Mouse (Mus musculus): Measurements from ENCODE around the gene Emilin1.

Gene Emilin1

GRCm38 (mm10) chr5:30913060-30913841, at the start of gene Emilin1:
Gene Emilin1 (plus strand): TSS chr5:30913402.
- Histone ChIP-seq H3K9me3 (ENCODE audit: low read length) (no peaks in the 10 kb centered on the region), H3K36me3 (ENCODE audit: insufficient read depth, low read length) (no peaks in the 10 kb centered on the region), H3K4me3 (replicated peaks; ENCODE audit: low read length) (peak within 1 kb of the TSS; percentile 69), H3K27me3 (ENCODE audit: insufficient read depth, low read length) (0 out of 2 replicates have a peak, but pooled peaks cover 4% of the 10 kb centered on the region), H3K4me1 (replicated peaks; ENCODE audit: low read depth, low read length) (peaks cover 74% of the 10 kb centered on the region)
- TF ChIP-seq POU5F1 (IDR thresholded peaks at IDR 0.05; ENCODE audit: borderline replicate concordance, low read length) (no peak), CTCF (conservative IDR thresholded peaks at IDR 0.05; ENCODE audit: low read length) (no peak), NANOG (IDR thresholded peaks at IDR 0.05; ENCODE audit: borderline replicate concordance, low read length) (no peak)

GRCm38 (mm10) chr5:30863852-30864251, 49.4 kb upstream of the Emilin1 start:
- TF ChIP-seq POU5F1 (IDR thresholded peaks at IDR 0.05; ENCODE audit: borderline replicate concordance, low read length), result no peak
- no peak for TF ChIP-seq CTCF (conservative IDR thresholded peaks at IDR 0.05; ENCODE audit: low read length)
- TF ChIP-seq NANOG (IDR thresholded peaks at IDR 0.05; ENCODE audit: borderline replicate concordance, low read length), result no peak
- H3K36me3 ChIP-seq (ENCODE audit: insufficient read depth, low read length), result no peaks in the 10 kb centered on the region
- H3K9me3 ChIP-seq (ENCODE audit: low read length), result no peaks in the 10 kb centered on the region
- peak overlapping the region; percentile 30; the same call in 1 of the 2 replicates for H3K4me3 ChIP-seq (replicated peaks; ENCODE audit: low read length)
- peaks cover 12% of the 10 kb centered on the region for H3K27me3 ChIP-seq (ENCODE audit: insufficient read depth, low read length)
- H3K4me1 ChIP-seq (replicated peaks; ENCODE audit: low read depth, low read length), result peaks cover 38% of the 10 kb centered on the region

GRCm38 (mm10) chr5:30864322-30864721, 48.9 kb upstream of the Emilin1 start:
- Histone ChIP-seq H3K9me3 (ENCODE audit: low read length) (no peaks in the 10 kb centered on the region), H3K36me3 (ENCODE audit: insufficient read depth, low read length) (no peaks in the 10 kb centered on the region), H3K4me3 (replicated peaks; ENCODE audit: low read length) (peak overlapping the region; percentile 30), H3K4me1 (replicated peaks; ENCODE audit: low read depth, low read length) (peaks cover 38% of the 10 kb centered on the region), H3K27me3 (ENCODE audit: insufficient read depth, low read length) (peaks cover 12% of the 10 kb centered on the region)
- TF ChIP-seq NANOG (IDR thresholded peaks at IDR 0.05; ENCODE audit: borderline replicate concordance, low read length) (no peak), POU5F1 (IDR thresholded peaks at IDR 0.05; ENCODE audit: borderline replicate concordance, low read length) (no peak), CTCF (conservative IDR thresholded peaks at IDR 0.05; ENCODE audit: low read length) (no peak)

- H3K36me3 ChIP-seq (ENCODE audit: insufficient read depth, low read length), result peaks cover 16% of the 10 kb centered on the region
These were observed 46.3 kb upstream of the Emilin1 start for GRCm38 (mm10) chr5:30866871-30867270.

GRCm38 (mm10) chr5:30867712-30868111, 45.5 kb upstream of the Emilin1 start, which contains the start of gene Tmem214:
Gene Tmem214 (plus strand): TSS chr5:30868012.
- Histone ChIP-seq H3K9me3 (ENCODE audit: low read length) (no peaks in the 10 kb centered on the region), H3K4me1 (replicated peaks; ENCODE audit: low read depth, low read length) (peaks cover 65% of the 10 kb centered on the region), H3K27me3 (ENCODE audit: insufficient read depth, low read length) (peaks cover 12% of the 10 kb centered on the region; the same call in 1 of the 2 replicates), H3K4me3 (replicated peaks; ENCODE audit: low read length) (peak within 1 kb of the TSS; percentile 92; the same call in 1 of the 2 replicates), H3K36me3 (ENCODE audit: insufficient read depth, low read length) (peaks cover 24% of the 10 kb centered on the region)
- TF ChIP-seq NANOG (IDR thresholded peaks at IDR 0.05; ENCODE audit: borderline replicate concordance, low read length) (no peak), POU5F1 (IDR thresholded peaks at IDR 0.05; ENCODE audit: borderline replicate concordance, low read length) (no peak), CTCF (conservative IDR thresholded peaks at IDR 0.05; ENCODE audit: low read length) (no peak)

More at GRCm38 (mm10) chr5:30866871-30867270, 46.3 kb upstream of the Emilin1 start:
- Histone ChIP-seq H3K4me1 (replicated peaks; ENCODE audit: low read depth, low read length) (peaks cover 57% of the 10 kb centered on the region), H3K9me3 (ENCODE audit: low read length) (no peaks in the 10 kb centered on the region), H3K27me3 (ENCODE audit: insufficient read depth, low read length) (peaks cover 12% of the 10 kb centered on the region; the same call in 1 of the 2 replicates), H3K4me3 (replicated peaks; ENCODE audit: low read length) (no peak overlapping the region)
- TF ChIP-seq CTCF (conservative IDR thresholded peaks at IDR 0.05; ENCODE audit: low read length) (no peak), POU5F1 (IDR thresholded peaks at IDR 0.05; ENCODE audit: borderline replicate concordance, low read length) (no peak), NANOG (IDR thresholded peaks at IDR 0.05; ENCODE audit: borderline replicate concordance, low read length) (no peak)

GRCm38 (mm10) chr5:30868981-30869380, 44.2 kb upstream of the Emilin1 start:
- Histone ChIP-seq H3K4me3 (replicated peaks; ENCODE audit: low read length) (peak overlapping the region; percentile 92), H3K9me3 (ENCODE audit: low read length) (no peaks in the 10 kb centered on the region), H3K4me1 (replicated peaks; ENCODE audit: low read depth, low read length) (peaks cover 67% of the 10 kb centered on the region), H3K36me3 (ENCODE audit: insufficient read depth, low read length) (peaks cover 37% of the 10 kb centered on the region), H3K27me3 (ENCODE audit: insufficient read depth, low read length) (peaks cover 7% of the 10 kb centered on the region; the same call in 1 of the 2 replicates)
- TF ChIP-seq NANOG (IDR thresholded peaks at IDR 0.05; ENCODE audit: borderline replicate concordance, low read length) (no peak), POU5F1 (IDR thresholded peaks at IDR 0.05; ENCODE audit: borderline replicate concordance, low read length) (no peak), CTCF (conservative IDR thresholded peaks at IDR 0.05; ENCODE audit: low read length) (no peak)

GRCm38 (mm10) chr5:30869405-30870130, 43.6 kb upstream of the Emilin1 start:
- TF ChIP-seq NANOG (IDR thresholded peaks at IDR 0.05; ENCODE audit: borderline replicate concordance, low read length), result no peak
- no peak for TF ChIP-seq POU5F1 (IDR thresholded peaks at IDR 0.05; ENCODE audit: borderline replicate concordance, low read length)
- no peak for TF ChIP-seq CTCF (conservative IDR thresholded peaks at IDR 0.05; ENCODE audit: low read length)

GRCm38 (mm10) chr5:30870131-30870406, 43.1 kb upstream of the Emilin1 start:
- no peak for TF ChIP-seq NANOG (IDR thresholded peaks at IDR 0.05; ENCODE audit: borderline replicate concordance, low read length)
- TF ChIP-seq CTCF (conservative IDR thresholded peaks at IDR 0.05; ENCODE audit: low read length), result no peak
- no peak for TF ChIP-seq POU5F1 (IDR thresholded peaks at IDR 0.05; ENCODE audit: borderline replicate concordance, low read length)
- H3K27me3 ChIP-seq (ENCODE audit: insufficient read depth, low read length), result no peaks in the 10 kb centered on the region; the same call in 1 of the 2 replicates
- peaks cover 48% of the 10 kb centered on the region for H3K36me3 ChIP-seq (ENCODE audit: insufficient read depth, low read length)
- H3K9me3 ChIP-seq (ENCODE audit: low read length), result no peaks in the 10 kb centered on the region
- peaks cover 68% of the 10 kb centered on the region for H3K4me1 ChIP-seq (replicated peaks; ENCODE audit: low read depth, low read length)
- H3K4me3 ChIP-seq (replicated peaks; ENCODE audit: low read length), result peak overlapping the region; percentile 92

More at GRCm38 (mm10) chr5:30869405-30870130, 43.6 kb upstream of the Emilin1 start:
- H3K4me1 ChIP-seq (replicated peaks; ENCODE audit: low read depth, low read length), result peaks cover 67% of the 10 kb centered on the region
- peaks cover 43% of the 10 kb centered on the region for H3K36me3 ChIP-seq (ENCODE audit: insufficient read depth, low read length)
- peak overlapping the region; percentile 92 for H3K4me3 ChIP-seq (replicated peaks; ENCODE audit: low read length)
- H3K27me3 ChIP-seq (ENCODE audit: insufficient read depth, low read length), result peaks cover 4% of the 10 kb centered on the region; the same call in 1 of the 2 replicates
- no peaks in the 10 kb centered on the region for H3K9me3 ChIP-seq (ENCODE audit: low read length)

All from E14TG2a.4 (cell line).